Mouse (Mus musculus): ENCODE data around the gene Arl8b.
"Not testable (repeated sequence)": the region's sequence is repeated elsewhere in the genome, so short reads cannot be mapped to it uniquely, and the experiment has no call there.

Arl8b gene

DNA sequence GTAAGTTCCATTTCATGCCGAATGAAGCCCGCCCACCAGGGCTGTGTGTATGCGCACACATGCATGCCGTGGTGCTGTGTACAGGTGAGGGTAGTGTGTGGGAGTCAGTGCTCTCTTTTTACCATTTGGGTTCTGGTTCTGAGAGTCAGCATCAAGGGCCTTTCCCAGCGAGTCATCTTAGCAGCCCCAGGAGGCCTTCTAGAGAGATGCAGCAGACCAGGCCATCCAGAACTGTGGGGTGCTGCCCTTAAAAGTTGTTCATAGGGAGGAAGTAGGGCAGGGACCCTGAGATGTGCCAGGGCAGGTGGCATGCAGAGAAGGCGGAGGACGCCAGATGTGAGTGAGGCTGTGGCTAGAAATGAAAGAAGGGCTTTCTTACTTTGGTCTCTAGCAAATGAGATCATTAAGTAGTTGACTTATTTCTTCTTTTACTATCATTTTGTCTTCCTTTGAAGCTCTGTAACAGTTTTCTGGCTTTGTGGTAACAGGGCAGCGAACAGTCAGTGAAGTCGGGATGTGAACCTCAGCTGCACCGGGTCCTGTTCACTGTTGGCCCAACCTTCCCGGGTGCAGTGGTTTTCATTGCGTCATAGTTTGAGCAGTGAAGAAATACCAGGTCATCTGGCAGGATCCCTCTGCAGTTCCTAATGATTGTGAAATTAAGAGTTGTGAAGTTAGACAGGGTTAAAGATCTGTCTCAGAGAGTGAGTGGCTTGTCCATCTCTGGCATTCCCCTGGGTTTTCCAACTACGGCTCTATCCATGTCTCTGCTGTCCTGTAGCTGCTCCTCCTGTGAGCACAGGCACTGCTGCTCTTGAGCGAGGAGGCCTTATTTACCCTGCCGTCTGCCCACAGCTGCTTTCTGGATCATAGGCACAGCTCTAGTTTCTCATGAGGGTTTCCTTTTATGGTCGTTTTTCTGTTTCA lies 53.1 kb downstream of the Arl8b start:
- peak; percentile 22 for DNase-seq (ENCODE audit: low spot score)

DNA sequence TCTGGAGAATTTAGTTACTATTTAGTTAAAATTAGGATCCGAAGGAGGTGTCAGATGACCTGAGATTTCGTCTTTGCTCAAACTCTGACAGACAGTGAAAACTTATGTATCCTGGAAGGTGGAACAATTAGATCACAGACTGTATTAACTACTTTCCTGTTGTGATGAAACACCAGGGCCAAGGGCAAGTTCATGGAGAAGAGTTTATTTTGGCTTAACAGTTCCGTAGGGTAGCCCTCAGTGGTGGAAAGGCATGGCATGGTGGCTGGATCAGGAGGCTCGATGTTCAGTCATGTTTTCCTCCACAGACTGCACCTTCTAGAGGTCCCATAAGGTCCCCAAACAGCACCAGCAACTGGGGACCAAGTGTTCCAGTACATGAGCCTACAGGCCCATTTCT lies 54.2 kb downstream of the Arl8b start:
- no peak for DNase-seq (ENCODE audit: low spot score)

DNA sequence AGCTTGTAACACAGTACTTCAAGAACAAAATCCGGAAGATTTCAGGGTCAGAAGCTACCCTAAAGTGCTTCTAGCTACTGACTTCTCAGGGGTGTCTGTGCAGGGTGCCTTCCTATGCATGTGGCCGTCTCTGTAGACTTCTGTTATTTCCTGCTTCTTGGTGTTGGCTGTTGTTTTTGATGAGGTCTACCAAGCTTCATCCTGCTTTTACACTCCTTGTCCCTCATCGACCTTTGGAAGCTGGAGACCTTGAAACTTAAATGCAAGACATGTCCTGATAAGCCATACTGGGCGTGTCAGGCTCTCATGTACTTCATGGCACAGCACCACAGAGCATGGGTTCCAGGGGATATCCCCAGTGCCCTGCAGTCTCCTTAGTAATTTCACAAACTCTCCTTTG lies 55.1 kb downstream of the Arl8b start:
- no peak for DNase-seq (ENCODE audit: low spot score)

DNA sequence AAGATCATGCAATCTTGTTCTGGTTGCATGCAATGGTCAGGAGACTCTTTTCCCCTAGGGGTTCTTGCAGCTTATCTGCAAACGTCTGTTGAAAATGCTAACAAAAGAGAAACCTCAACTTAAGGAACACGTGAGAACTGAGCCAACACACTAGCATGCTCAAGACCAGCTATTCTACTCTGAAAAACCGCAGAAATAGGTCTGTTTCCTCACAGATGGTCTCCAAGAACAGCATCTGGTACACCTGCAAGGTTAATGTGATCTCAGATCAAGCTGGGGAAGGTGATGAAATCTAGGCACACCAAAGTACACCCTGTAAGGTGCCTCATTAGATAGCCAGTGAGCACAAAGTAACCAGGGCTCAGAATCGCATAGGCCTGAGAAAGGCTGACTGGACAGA lies 56.5 kb downstream of the Arl8b start:
- no peak for DNase-seq (ENCODE audit: low spot score)

DNA sequence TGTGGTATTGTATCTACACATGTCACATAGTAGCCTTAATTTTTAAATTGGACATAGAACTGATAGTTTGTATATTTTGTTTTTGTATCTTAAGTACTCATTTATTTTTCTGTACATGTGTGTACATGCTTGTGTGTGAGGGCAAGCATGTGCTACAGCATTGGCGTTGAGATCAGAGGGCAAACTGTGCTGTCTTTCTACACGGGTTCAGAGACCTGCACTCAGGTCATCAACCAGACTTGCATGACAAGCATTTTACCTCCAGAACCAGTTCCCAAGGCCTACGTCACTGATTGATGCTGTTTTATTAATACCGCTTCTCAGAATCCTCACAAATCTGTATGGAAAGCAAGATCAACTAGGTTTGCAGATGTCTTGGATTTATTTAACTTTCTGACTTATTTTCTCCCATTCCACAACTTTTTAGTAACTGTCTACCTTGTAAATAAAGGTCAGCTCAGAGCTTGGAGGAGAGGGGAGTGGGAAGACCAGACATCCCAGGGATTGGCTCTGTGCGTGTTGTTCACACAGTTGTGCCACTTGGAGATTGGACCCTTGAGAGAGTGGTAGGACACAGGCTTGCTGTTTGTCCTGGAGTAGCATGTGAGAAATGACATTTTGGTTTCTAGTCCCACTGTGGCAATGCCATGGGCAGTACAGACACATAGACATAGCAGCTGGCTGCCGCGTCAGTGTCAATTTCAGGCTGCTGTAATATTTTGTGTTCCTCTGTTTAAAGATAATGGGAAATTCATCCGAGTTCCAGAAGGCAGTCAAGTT lies 58.2 kb downstream of the Arl8b start:
- DNase-seq (ENCODE audit: low spot score) = no peak

DNA sequence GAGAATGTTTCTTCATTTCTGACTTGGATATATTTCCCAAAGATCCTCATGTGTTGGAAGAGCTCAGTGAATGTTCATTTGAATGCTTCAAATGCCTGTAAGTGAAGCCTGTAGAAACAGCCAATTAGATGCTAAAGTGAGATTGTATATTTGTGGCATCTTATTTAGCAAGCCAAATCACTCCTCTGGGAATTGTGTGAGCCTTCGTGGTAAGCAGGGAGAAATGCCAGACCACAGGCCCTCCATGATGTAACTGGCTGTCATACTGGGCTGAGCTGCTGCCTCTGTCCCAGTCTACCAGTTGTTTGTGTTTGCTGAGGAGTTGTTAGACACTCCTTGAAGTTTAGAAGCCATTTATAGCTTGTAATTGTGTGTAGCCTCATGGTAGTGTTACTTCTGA lies 60.8 kb downstream of the Arl8b start:
- peak; percentile 86 for DNase-seq (ENCODE audit: low spot score)

DNA sequence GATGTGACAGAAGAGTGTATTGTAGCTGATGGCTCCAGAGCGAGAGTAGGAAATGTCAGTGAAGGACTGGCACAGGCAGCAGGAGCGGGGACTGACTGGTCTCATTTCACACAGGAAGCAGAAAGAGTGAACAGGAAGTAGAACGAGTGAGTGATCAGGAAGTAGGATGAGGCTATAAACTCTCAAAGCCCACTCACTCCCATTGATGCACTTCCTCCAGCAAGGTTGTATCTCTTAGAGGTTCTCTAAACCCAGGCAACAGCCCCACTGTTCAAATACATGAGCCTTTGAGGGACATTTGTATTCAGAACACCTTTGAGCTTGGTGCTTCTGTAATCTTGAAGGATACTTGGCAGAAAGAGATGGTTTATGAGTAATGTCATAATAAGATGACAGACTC lies 61.2 kb downstream of the Arl8b start:
- no peak for DNase-seq (ENCODE audit: low spot score)

DNA sequence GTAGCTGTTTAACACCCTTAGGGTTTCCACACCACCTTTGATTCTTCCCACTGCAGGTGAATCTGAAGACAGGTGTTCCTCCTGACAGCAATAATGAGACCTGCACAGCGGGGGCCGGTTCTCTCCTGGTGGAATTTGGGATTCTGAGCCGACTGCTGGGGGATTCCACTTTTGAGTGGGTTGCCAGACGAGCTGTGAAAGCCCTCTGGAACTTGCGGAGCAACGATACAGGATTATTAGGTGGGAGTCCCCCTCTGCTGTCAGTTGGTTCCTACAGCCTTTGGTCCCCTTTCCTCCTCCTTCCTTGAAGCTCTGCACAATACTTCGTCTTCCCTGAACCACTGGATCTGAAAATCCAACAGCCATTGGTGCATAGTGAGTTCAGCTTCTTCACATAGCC lies 61.9 kb downstream of the Arl8b start:
- DNase-seq (ENCODE audit: low spot score) = no peak

DNA sequence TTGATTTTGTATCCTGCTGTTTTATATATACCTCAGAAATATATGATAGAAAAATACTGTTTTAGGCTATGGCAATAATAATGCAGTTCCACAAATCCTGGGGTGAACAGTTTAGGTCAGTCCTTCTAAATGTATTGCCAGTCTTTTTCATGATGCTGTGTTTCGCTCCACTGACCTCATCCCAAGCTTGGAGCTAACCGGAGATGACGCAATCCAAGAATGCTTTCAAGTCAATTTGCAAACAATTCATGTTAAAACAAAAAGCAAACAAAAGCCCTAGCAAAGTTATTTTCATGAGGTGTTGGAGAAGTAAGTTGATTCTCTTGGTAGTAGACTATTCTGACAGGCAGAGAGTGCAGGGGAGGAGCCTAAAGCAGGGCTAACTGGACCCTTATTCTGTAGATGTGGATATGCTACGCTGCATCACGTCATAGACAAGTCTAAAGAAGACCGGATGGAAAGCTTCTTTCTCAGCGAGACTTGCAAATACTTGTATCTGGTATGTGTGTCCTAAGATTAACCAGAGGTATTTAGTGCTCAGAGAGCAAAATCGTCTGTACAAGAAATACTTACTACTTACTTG lies 69.3 kb downstream of the Arl8b start:
- DNase-seq (ENCODE audit: low spot score) = no peak

DNA sequence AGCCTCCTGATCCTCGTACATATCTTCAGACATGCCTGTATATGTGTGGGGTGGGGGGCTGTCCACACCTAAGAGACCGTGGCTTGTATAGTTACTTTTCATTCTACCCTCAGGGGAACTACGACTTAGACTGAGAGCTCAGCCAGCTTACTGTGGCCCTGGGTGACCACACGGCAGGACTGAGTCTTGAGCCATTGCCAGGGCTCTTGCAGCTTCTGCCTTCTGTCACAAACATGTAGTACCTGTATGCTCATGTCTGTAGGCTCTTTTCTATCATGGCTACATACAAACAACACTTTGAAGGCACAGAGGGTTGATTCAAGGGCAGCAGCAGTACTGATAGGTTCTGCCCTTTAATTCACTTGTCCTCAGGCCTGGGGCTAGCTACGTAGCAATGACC lies 70.1 kb downstream of the Arl8b start:
- DNase-seq (ENCODE audit: low spot score) = no peak

DNA sequence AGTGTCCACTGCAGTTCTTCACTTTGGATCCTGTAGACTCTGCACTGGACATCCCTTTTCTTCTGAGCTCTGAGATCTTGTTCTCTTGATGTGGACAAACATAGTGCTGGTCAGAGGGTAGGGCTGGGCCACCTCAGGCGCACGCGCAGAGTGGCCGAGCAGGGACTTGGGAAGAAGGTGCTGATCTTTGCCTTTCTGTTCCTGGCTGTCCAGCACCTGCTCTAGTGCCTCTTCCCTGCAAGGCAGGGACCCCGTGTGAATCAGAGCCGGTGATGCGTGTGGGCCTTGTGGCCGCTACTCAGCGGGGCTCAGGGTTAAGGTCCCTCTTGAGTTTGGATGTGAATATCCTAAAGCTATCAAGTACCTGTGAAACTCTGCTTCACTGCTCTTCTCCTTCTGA lies 75.7 kb downstream of the Arl8b start:
- no peak for DNase-seq (ENCODE audit: low spot score)

DNA sequence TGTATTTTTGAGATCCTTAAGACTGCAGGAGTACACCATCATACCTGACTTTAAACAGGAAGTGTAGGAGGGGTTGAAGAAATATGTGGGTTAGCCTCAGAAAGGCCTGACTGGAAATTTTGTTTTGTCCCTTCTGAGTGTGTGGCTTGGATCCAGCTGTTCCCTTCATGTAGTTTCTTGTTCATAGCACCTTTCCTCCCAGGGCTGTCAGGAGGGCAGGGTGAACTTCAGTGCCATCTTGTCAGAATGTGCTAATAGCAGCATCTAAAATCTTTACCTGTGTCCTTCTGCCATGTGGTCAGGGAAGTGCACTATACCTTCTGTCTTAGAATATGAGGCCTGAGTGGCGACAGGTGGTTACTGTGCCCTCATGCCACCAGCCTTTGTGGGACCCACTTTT lies 78.3 kb downstream of the Arl8b start:
- DNase-seq (ENCODE audit: low spot score) = no peak

DNA sequence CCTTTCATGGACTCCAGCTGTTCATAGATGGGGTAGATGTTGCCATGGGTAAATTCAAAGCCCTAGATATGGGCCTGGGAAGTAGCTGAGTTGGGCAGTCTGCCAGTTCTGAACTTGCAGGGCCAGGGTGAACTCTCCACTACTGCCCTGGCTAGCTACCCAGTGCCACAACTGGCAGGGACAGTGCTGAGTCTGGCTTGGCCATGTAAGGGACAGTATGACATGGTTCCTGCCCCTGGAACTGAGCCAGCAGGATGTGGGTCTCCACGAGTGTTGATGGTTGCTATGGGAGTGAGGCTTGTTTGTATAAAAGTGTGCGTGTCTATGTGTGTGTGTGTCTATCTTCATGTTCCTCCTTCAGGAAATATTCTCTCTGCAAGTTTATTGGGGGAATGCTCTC lies 79.6 kb downstream of the Arl8b start:
- no peak for DNase-seq (ENCODE audit: low spot score)

DNA sequence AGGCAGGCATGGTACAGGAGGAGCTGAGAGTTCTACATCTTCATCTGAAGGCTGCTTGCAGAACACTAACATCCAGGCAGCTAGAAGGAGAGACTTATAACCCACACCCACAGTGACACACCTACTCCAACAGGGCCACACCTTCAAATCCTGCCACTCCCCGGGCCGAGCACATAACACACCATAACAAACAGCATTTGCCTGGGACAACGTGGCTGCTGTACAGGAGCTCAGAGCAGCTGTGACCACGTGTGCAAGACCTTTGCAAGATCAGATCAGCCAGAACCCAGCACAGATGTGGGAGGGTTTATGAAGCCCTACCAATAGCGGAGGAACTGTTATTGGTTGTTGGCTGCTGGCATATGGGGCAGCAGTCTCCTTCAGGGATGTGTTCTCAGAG lies 83.4 kb downstream of the Arl8b start:
- no peak for DNase-seq (ENCODE audit: low spot score)

DNA sequence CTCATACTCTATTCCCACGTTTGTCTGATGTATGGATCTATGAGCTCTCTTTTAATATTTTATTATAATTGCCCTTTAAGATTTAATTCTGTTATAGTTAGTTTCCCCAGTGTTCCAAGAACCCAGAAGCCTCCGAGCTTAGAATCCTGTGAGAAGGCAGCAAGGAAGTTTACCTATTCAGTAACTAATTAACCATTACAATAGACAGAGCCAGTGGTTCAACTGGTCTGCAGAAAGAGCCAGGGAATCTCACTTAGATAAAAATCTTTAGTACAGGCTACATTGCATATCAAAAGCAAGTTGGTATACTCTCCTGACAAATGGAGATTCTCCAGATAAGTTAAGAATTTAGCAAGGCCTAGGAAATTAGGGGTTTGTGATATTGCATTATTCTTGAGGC lies 86.1 kb downstream of the Arl8b start:
- DNase-seq (ENCODE audit: low spot score) = not testable (repeated sequence)

DNA sequence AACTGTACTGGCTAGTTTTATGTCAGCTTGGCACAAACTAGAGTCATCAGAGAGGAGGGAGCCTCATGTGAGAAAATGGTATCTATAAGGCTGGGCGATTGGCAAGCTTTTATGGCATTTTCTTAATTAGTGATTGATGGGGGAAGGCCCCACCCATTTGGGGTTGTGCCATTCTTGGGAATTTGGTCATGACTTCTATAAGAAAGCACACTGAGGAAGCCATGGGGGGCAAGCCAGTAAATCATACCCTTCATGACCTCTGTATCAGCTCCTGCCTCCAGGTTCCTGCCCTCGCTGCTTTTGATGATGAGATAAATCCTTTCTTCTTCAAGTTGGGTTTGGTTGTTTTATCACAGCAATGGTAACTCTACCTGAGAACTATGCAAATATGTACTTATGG lies 87.5 kb downstream of the Arl8b start:
- no peak for DNase-seq (ENCODE audit: low spot score)

DNA sequence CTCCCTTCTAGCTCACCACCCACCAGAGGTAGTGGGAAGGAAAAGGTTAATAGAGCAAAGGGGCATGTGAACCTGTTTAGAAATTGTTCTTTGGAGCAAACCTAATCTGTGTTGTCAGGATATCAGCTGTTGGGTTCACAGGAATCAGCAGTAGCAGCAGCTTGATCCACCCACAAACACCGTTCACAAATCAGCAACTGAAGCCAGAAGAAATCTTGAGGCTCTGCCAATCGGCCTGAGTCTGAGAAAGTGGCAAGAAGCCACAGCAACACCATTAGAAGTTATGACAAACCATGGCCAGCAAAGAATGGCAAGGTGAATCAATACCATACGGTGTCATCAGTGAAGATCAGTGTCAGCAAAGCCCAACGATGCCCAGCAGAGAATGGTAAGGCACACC lies 88.4 kb downstream of the Arl8b start:
- DNase-seq (ENCODE audit: low spot score) = no peak
